Mouse (Mus musculus) midbrain, embryonic 14.5 days (tissue): ENCODE measurements around the gene Slc46a3. TPM values are rescaled to one million over a fixed set of nuclear protein-coding genes. Genes with fewer than 3 reads are reported as not detected.
A peak's percentile ranks its signal among the peaks of the same experiment; 100 is the strongest.

Experiments used
- ATAC-seq: fragments of 200-750 bp; cut with Nextera tagmentation; 2 replicates; pipeline ENCODE4 v1.8.0; 2017; ENCODE audit warnings: moderate number of reproducible peaks, moderate library complexity; ENCODE audit not compliant: low FRiP score, low TSS enrichment
- DNase-seq: peaks from one replicate; pipeline ENCODE4 v3.0.0-alpha.2; 2015
- H3K27ac ChIP-seq: fragments of 300-500 bp; sonication (generic); replicated peaks from 2 replicates; pipeline ENCODE4 v1.5.1; 2014; ENCODE audit warnings: mild to moderate bottlenecking, low read depth, low read length, moderate library complexity
- H3K27me3 ChIP-seq: fragments of 300-500 bp; sonication (generic); 2 replicates; pipeline ENCODE4 v1.6.1; 2014; ENCODE audit warnings: low read length, control low read depth, mixed read lengths; ENCODE audit not compliant: control insufficient read depth, insufficient read depth
- H3K36me3 ChIP-seq: fragments of 300-500 bp; sonication (generic); 2 replicates; pipeline ENCODE4 v1.6.1; 2014; ENCODE audit warnings: low read length, control low read depth; ENCODE audit not compliant: control insufficient read depth, insufficient read depth
- H3K4me1 ChIP-seq: fragments of 300-500 bp; sonication (generic); 2 replicates; pipeline ENCODE4 v1.6.1; 2014; ENCODE audit warnings: mild to moderate bottlenecking, antibody characterized with exemption, low read length, control low read depth; ENCODE audit not compliant: control insufficient read depth, insufficient read depth
- H3K4me2 ChIP-seq: fragments of 300-500 bp; sonication (generic); 2 replicates; pipeline ENCODE4 v1.6.1; 2014; ENCODE audit warnings: mild to moderate bottlenecking, low read length, moderate library complexity
- H3K4me3 ChIP-seq: fragments of 300-500 bp; sonication (generic); replicated peaks from 2 replicates; pipeline ENCODE4 v1.5.1; 2014; ENCODE audit warnings: low read depth, low read length
- H3K9ac ChIP-seq: fragments of 300-500 bp; sonication (generic); replicated peaks from 2 replicates; pipeline ENCODE4 v1.6.1; 2014; ENCODE audit warnings: mild to moderate bottlenecking, low read length, moderate library complexity
- H3K9me3 ChIP-seq: fragments of 300-500 bp; sonication (generic); 2 replicates; pipeline ENCODE4 v1.6.1; 2016; ENCODE audit warnings: low read length, control low read depth, mixed read lengths; ENCODE audit not compliant: control insufficient read depth
- WGBS: fragments of 180-500 bp; shearing (Covaris S2); extraction: QIAGEN DNeasy Blood & Tissue Kit; methylation state at CpG from one replicate; pipeline ENCODE4 v1.1.7; 2014; 5-methylcytosine and 5-hydroxymethylcytosine counted together
- polyA plus RNA-seq: library from polyadenylated mRNA; unstranded; fragments of >200 nt; fragmentation: Nextera tagmentation; extraction: Ambion mirVana; gene quantifications from 2 replicates; pipeline ENCODE4 v1.2.1, GENCODE M21; 2014

Slc46a3 gene
- polyA plus RNA-seq, 1 experiment from 2014 or later, result 4.6 TPM

- 0 out of 2 replicates have a peak, but pooled peaks cover 1% of the 10 kb centered on the region for H3K4me1 ChIP-seq
- H3K4me3 ChIP-seq, result no peak overlapping the region
- 0 out of 2 replicates have a peak, but pooled peaks cover 4% of the 10 kb centered on the region for H3K27me3 ChIP-seq
- H3K9ac ChIP-seq, result no peak overlapping the region
- WGBS, result 92% methylated on average over 10 of the region's 12 CpGs
- H3K36me3 ChIP-seq, result no peaks in the 10 kb centered on the region
- no peak for ATAC-seq
- no peak overlapping the region for H3K4me2 ChIP-seq
- H3K9me3 ChIP-seq, result no peaks in the 10 kb centered on the region
- no peak for DNase-seq
- no peak overlapping the region for H3K27ac ChIP-seq
Measured at GRCm38 (mm10) chr5:147888313-147889297, 6.0 kb downstream of the Slc46a3 start.

- H3K9me3 ChIP-seq, result no peaks in the 10 kb centered on the region
- WGBS, result 92% methylated on average over 6 of the region's 6 CpGs
- ATAC-seq, result no peak
- H3K4me3 ChIP-seq, result no peak overlapping the region
- no peak overlapping the region for H3K9ac ChIP-seq
- H3K4me2 ChIP-seq, result no peak overlapping the region
- H3K27me3 ChIP-seq, result no peaks in the 10 kb centered on the region
- H3K36me3 ChIP-seq, result peaks cover 26% of the 10 kb centered on the region
- H3K27ac ChIP-seq, result no peak overlapping the region
- no peaks in the 10 kb centered on the region for H3K4me1 ChIP-seq
- DNase-seq, result no peak
Measured at GRCm38 (mm10) chr5:147883581-147883980, 11.0 kb downstream of the Slc46a3 start.

- 94% methylated on average over 17 of the region's 17 CpGs for WGBS
- ATAC-seq, result no peak
Measured at GRCm38 (mm10) chr5:147879971-147880682, 14.5 kb downstream of the Slc46a3 start.

GRCm38 (mm10) chr5:147877520-147877919 is 17.1 kb downstream of the Slc46a3 start:
- no peaks in the 10 kb centered on the region for H3K4me1 ChIP-seq
- no peaks in the 10 kb centered on the region for H3K27me3 ChIP-seq
- H3K36me3 ChIP-seq, result peaks cover 83% of the 10 kb centered on the region
- H3K4me2 ChIP-seq, result no peak overlapping the region
- no peaks in the 10 kb centered on the region for H3K9me3 ChIP-seq
- WGBS, result 88% methylated on average over 6 of the region's 6 CpGs
- no peak overlapping the region for H3K27ac ChIP-seq
- no peak overlapping the region for H3K9ac ChIP-seq
- peak; percentile 9 for DNase-seq
- no peak overlapping the region for H3K4me3 ChIP-seq
- ATAC-seq, result no peak

More at GRCm38 (mm10) chr5:147879971-147880682, 14.5 kb downstream of the Slc46a3 start:
- Histone ChIP-seq H3K36me3 (peaks cover 59% of the 10 kb centered on the region), H3K27me3 (no peaks in the 10 kb centered on the region), H3K4me3 (no peak overlapping the region), H3K9me3 (no peaks in the 10 kb centered on the region), H3K4me2 (no peak overlapping the region), H3K9ac (no peak overlapping the region), H3K4me1 (no peaks in the 10 kb centered on the region), H3K27ac (no peak overlapping the region)
- DNase-seq, result no peak

- Histone ChIP-seq H3K36me3 (peaks cover 94% of the 10 kb centered on the region), H3K9ac (no peak overlapping the region), H3K4me2 (no peak overlapping the region), H3K9me3 (no peaks in the 10 kb centered on the region), H3K4me1 (no peaks in the 10 kb centered on the region), H3K4me3 (no peak overlapping the region), H3K27me3 (no peaks in the 10 kb centered on the region), H3K27ac (no peak overlapping the region)
- WGBS, result 97% methylated on average over 8 of the region's 8 CpGs
- DNase-seq, result no peak
- ATAC-seq, result no peak
Measured at GRCm38 (mm10) chr5:147875210-147875609, 19.4 kb downstream of the Slc46a3 start.

- no peak overlapping the region for H3K4me2 ChIP-seq
- H3K4me3 ChIP-seq, result no peak overlapping the region
- WGBS, result 95% methylated on average over 18 of the region's 18 CpGs
- ATAC-seq (no peak), DNase-seq (no peak)
- no peak overlapping the region for H3K9ac ChIP-seq
- peaks cover 94% of the 10 kb centered on the region for H3K36me3 ChIP-seq
- no peaks in the 10 kb centered on the region for H3K27me3 ChIP-seq
- H3K9me3 ChIP-seq, result no peaks in the 10 kb centered on the region
- H3K27ac ChIP-seq, result no peak overlapping the region
- no peaks in the 10 kb centered on the region for H3K4me1 ChIP-seq
Measured at GRCm38 (mm10) chr5:147874491-147875065, 20.0 kb downstream of the Slc46a3 start.

GRCm38 (mm10) chr5:147871091-147871820 is 23.4 kb downstream of the Slc46a3 start:
- H3K9ac ChIP-seq, result no peak overlapping the region
- H3K36me3 ChIP-seq, result peaks cover 96% of the 10 kb centered on the region
- no peak overlapping the region for H3K4me3 ChIP-seq
- DNase-seq, result no peak
- no peak overlapping the region for H3K4me2 ChIP-seq
- 92% methylated on average over 15 of the region's 15 CpGs for WGBS
- H3K9me3 ChIP-seq, result no peaks in the 10 kb centered on the region
- H3K27me3 ChIP-seq, result no peaks in the 10 kb centered on the region
- no peak for ATAC-seq
- no peak overlapping the region for H3K27ac ChIP-seq
- no peaks in the 10 kb centered on the region for H3K4me1 ChIP-seq

GRCm38 (mm10) chr5:147870296-147870695 is 24.3 kb downstream of the Slc46a3 start:
- H3K9me3 ChIP-seq, result no peaks in the 10 kb centered on the region
- WGBS, result 91% methylated on average over 1 of the region's 1 CpGs

More at GRCm38 (mm10) chr5:147870296-147870695, 24.3 kb downstream of the Slc46a3 start:
- no peak overlapping the region for H3K4me2 ChIP-seq
- H3K4me1 ChIP-seq, result no peaks in the 10 kb centered on the region
- no peak for DNase-seq
- peaks cover 90% of the 10 kb centered on the region for H3K36me3 ChIP-seq
- H3K27me3 ChIP-seq, result no peaks in the 10 kb centered on the region
- no peak overlapping the region for H3K4me3 ChIP-seq
- ATAC-seq, result no peak
- no peak overlapping the region for H3K9ac ChIP-seq
- no peak overlapping the region for H3K27ac ChIP-seq
